Mouse (Mus musculus) midbrain, postnatal 0 days (tissue): ENCODE measurements around the gene Tbc1d10c. TPM values are rescaled to one million over a fixed set of nuclear protein-coding genes. Genes with fewer than 3 reads are reported as not detected.
A peak's percentile ranks its signal among the peaks of the same experiment; 100 is the strongest.

ENCODE experiments used
- ATAC-seq: fragments of 200-750 bp; cut with Nextera tagmentation; 2 replicates; pipeline ENCODE4 v1.8.0; 2017; ENCODE audit warnings: moderate number of reproducible peaks, mild to moderate bottlenecking, moderate TSS enrichment, moderate library complexity; ENCODE audit not compliant: low FRiP score
- DNase-seq: peaks from one replicate; pipeline ENCODE4 v3.0.0-alpha.2; 2015; ENCODE audit warnings: low spot score
- H3K27ac ChIP-seq: fragments of 300-500 bp; sonication (generic); 2 replicates; pipeline ENCODE4 v1.5.1; 2014; ENCODE audit warnings: low read depth, mild to moderate bottlenecking, low read length, mixed read lengths
- H3K27me3 ChIP-seq: fragments of 300-500 bp; sonication (generic); 2 replicates; pipeline ENCODE4 v1.6.1; 2014; ENCODE audit warnings: low read length, control low read depth, mixed read lengths; ENCODE audit not compliant: insufficient read depth
- H3K36me3 ChIP-seq: fragments of 300-500 bp; sonication (generic); 2 replicates; pipeline ENCODE4 v1.6.1; 2014; ENCODE audit warnings: low read length, control low read depth, mixed read lengths; ENCODE audit not compliant: insufficient read depth
- H3K4me1 ChIP-seq: fragments of 300-500 bp; sonication (generic); 2 replicates; pipeline ENCODE4 v1.6.1; 2014; ENCODE audit warnings: mild to moderate bottlenecking, control low read depth, antibody characterized with exemption, low read length, mixed read lengths; ENCODE audit not compliant: insufficient read depth
- H3K4me2 ChIP-seq: fragments of 300-500 bp; sonication (generic); 2 replicates; pipeline ENCODE4 v1.6.1; 2014; ENCODE audit warnings: low read depth, mild to moderate bottlenecking, low read length, mixed read lengths; ENCODE audit not compliant: poor library complexity, severe bottlenecking
- H3K4me3 ChIP-seq: fragments of 300-500 bp; sonication (generic); 2 replicates; pipeline ENCODE4 v1.5.1; 2014; ENCODE audit warnings: low read depth, mild to moderate bottlenecking, low read length, moderate library complexity
- H3K9ac ChIP-seq: fragments of 300-500 bp; sonication (generic); replicated peaks from 2 replicates; pipeline ENCODE4 v1.6.1; 2014; ENCODE audit warnings: mild to moderate bottlenecking, low read length, moderate library complexity, mixed read lengths; ENCODE audit not compliant: poor library complexity, severe bottlenecking
- H3K9me3 ChIP-seq: fragments of 300-500 bp; sonication (generic); 2 replicates; pipeline ENCODE4 v1.6.1; 2016; ENCODE audit warnings: low read length, control low read depth
- CTCF ChIP-seq: IDR thresholded peaks from 2 replicates; pipeline ENCODE4 v1.5.1; 2016; ENCODE audit warnings: antibody characterized with exemption, mild to moderate bottlenecking
- WGBS: fragments of 180-500 bp; shearing (Covaris S2); extraction: QIAGEN DNeasy Blood & Tissue Kit; methylation state at CpG from one replicate; pipeline ENCODE4 v1.1.7; 2014; 5-methylcytosine and 5-hydroxymethylcytosine counted together
- polyA plus RNA-seq: library from polyadenylated mRNA; unstranded; fragments of >200 nt; fragmentation: Nextera tagmentation; extraction: Ambion mirVana; gene quantifications from 2 replicates; pipeline ENCODE4 v1.2.1, GENCODE M21; 2015
- total RNA-seq: library from RNA; depleted of rRNA; stranded (reverse); fragments of >200 nt; gene quantifications from 2 replicates; pipeline ENCODE4 v1.2.3, GENCODE M21; 2014; rRNA removed

The Tbc1d10c gene
- total RNA-seq (0.49 and 1.9 TPM in 2 replicates), polyA plus RNA-seq (1.2 and 1.6 TPM in 2 replicates)

DNA sequence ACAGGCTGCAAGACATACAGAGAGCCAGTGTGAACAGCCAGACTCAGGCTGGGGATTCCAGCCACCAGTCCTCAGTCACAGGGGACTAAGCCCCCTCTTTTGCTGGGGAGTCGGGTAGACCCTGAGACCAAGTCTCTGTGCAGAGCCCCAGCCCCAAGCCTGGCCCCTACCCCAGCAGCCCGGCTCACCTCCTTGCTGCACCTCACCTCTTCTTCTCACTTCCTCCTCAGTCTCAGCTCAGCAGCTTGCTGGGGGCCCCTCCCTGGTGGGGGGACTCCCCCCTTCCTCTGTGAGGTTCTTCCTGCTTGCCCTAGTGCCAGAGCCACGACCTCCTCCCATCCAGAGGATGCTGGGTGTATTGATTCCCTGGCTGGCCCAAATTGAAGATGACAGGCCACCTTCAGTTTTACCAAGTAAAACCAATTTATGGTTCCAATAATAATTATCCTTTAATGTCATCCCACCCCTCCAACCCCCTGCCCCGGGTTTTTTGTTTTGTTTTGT lies at the start of gene Tbc1d10c:
TSS of gene Tbc1d10c (minus strand) at position 454 of the 504 bp plus-strand sequence.
- WGBS, result 67% methylated on average over 4 of the region's 4 CpGs
- peak within 1 kb of the TSS; percentile 100 for H3K9ac ChIP-seq
- H3K36me3 ChIP-seq, result peaks cover 20% of the 10 kb centered on the region; the same call in 1 of the 2 replicates
- DNase-seq (no peak), ATAC-seq (no peak)
- no peaks in the 10 kb centered on the region for H3K9me3 ChIP-seq
- peak within 1 kb of the TSS; percentile 94 for H3K27ac ChIP-seq
- H3K27me3 ChIP-seq, result no peaks in the 10 kb centered on the region
- TF ChIP-seq CTCF, result no peak
- peaks cover 10% of the 10 kb centered on the region for H3K4me1 ChIP-seq
- peak within 1 kb of the TSS; percentile 94 for H3K4me3 ChIP-seq
- H3K4me2 ChIP-seq, result peak within 1 kb of the TSS; percentile 88

DNA sequence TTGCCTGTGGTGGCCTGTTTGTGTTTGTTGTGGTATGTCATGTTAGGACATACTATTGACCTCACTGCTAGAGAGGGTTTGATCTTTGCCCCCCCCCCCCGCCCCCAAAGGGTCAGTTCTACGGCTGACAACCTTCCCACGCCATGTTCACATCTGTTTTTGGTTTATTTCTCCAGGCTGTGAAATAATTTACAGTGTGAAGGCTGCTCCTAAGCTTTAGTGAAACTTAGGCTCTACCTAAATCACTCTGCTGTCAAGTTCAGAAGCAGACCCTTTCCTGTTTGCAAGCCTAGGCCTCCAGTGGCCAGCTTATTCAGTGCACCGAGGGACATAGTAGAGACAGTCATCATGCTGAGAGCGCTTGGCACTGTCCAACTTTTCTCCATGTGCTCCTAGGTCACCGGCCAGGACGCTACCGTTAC lies 49.2 kb upstream of the Tbc1d10c start:
- no peak for TF ChIP-seq CTCF
- DNase-seq (no peak), ATAC-seq (no peak)
- Histone ChIP-seq H3K27me3 (no peaks in the 10 kb centered on the region), H3K27ac (no peak overlapping the region), H3K4me3 (no peak overlapping the region), H3K4me1 (no peaks in the 10 kb centered on the region), H3K9me3 (no peaks in the 10 kb centered on the region), H3K9ac (no peak overlapping the region), H3K4me2 (no peak overlapping the region), H3K36me3 (no peaks in the 10 kb centered on the region)
- 79% methylated on average over 8 of the region's 8 CpGs for WGBS

DNA sequence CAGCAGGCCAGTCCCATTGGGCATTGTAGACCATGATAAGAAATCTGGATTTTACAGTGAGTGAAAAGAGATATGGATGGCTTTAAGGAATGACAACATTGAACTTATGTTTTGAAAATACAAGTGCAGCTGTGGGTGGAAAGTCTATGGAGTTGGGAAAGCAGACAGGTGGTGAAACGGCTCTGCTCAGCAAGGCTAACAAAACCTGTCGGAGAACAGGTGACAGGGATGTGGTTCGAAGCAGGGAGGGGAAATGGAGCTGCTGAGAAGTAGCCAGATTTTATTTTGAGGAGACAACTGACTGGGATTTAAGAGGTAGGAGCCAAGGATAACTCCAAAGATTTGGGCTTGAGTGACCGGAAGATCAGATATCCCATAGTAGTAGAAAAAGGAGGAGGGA lies 43.5 kb upstream of the Tbc1d10c start:
- no peak overlapping the region for H3K27ac ChIP-seq
- ATAC-seq (no peak), DNase-seq (no peak)
- no peak for TF ChIP-seq CTCF
- 0 out of 2 replicates have a peak, but pooled peaks cover 3% of the 10 kb centered on the region for H3K27me3 ChIP-seq
- 85% methylated on average over 4 of the region's 4 CpGs for WGBS
- no peak overlapping the region for H3K4me3 ChIP-seq
- H3K4me2 ChIP-seq, result no peak overlapping the region
- no peaks in the 10 kb centered on the region for H3K36me3 ChIP-seq
- H3K9me3 ChIP-seq, result no peaks in the 10 kb centered on the region
- no peak overlapping the region for H3K9ac ChIP-seq
- H3K4me1 ChIP-seq, result peaks cover 4% of the 10 kb centered on the region; the same call in 1 of the 2 replicates

DNA sequence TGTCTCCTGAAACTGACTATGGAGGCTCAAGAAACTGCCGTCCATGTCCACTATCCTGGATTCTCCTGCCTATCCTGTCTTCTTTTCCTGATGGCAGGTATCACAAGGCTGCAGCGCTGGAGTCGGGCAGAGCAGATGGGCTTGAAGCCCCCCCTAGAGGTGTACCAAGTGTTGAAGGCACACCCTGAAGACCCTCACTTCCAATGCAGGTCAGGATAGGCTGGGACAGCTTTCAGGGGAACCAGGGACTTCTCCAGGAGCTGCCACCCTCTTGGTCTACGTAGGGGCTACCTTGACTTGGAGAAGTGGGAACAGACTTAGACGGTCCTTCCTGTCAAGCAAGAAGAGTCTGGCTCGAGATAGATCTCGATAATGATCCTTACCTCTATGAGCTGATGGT lies 41.6 kb upstream of the Tbc1d10c start:
- DNase-seq (no peak), ATAC-seq (no peak)
- Histone ChIP-seq H3K4me1 (peaks cover 4% of the 10 kb centered on the region; the same call in 1 of the 2 replicates), H3K27ac (no peak overlapping the region), H3K36me3 (no peaks in the 10 kb centered on the region), H3K4me3 (0 out of 2 replicates have a peak overlapping the region, but pooled peaks have one; percentile 47), H3K9ac (0 out of 2 replicates have a peak overlapping the region, but pooled peaks have one; percentile 24), H3K4me2 (peak overlapping the region; percentile 76), H3K9me3 (no peaks in the 10 kb centered on the region), H3K27me3 (peaks cover 3% of the 10 kb centered on the region; the same call in 1 of the 2 replicates)
- WGBS, result 81% methylated on average over 7 of the region's 7 CpGs
- TF ChIP-seq CTCF, result no peak

DNA sequence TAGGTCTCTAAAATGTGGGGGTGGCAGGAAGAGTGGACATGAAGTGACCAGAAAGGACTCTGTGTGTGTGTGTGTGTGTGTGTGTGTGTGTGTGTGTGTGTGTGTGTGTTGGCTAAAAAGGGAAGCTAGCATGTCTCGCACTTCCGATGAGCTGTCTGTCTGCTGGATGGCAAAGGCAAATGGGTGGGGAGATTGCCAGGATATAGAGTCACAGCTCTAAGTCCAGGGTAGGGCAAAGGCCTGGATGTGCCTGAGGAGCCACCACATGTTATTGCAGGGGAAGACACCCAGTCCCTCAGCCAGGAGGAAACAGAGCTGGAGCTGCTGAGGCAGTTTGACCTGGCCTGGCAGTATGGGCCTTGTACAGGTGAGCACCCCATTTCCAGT lies 41.1 kb upstream of the Tbc1d10c start:
- peak overlapping the region; percentile 76 for H3K4me2 ChIP-seq
- H3K9me3 ChIP-seq, result no peaks in the 10 kb centered on the region
- peak overlapping the region; percentile 64 for H3K9ac ChIP-seq
- no peaks in the 10 kb centered on the region for H3K36me3 ChIP-seq
- DNase-seq (no peak), ATAC-seq (no peak; the same call in 1 of the 2 replicates)
- H3K4me1 ChIP-seq, result peaks cover 4% of the 10 kb centered on the region; the same call in 1 of the 2 replicates
- H3K4me3 ChIP-seq, result peak overlapping the region; percentile 47
- no peak for TF ChIP-seq CTCF
- WGBS, result 21% methylated on average over 2 of the region's 2 CpGs
- peaks cover 3% of the 10 kb centered on the region; the same call in 1 of the 2 replicates for H3K27me3 ChIP-seq
- peak overlapping the region; percentile 77 for H3K27ac ChIP-seq
